10 mouse cellular contexts compared by ENCODE assay signal in genomic region chr6:87281771-87282170, GRCm38 (mm10). TPM values are rescaled to one million over a fixed set of nuclear protein-coding genes. Genes with fewer than 3 reads are reported as not detected.
DNase-seq lines count a peak whose midpoint lies in the region; ATAC-seq and TF ChIP-seq lines count a peak whose summit lies in the region.
"Had no signal": no experiment of that assay in that cellular context is flagged by ENCODE, and none has a peak within 500 bp of the region (broad histone marks: within the 10 kb centered on the region; RNA-seq: fewer than 3 reads in every experiment).

No protein-coding gene starts in this region.

- peak; percentile 61 for TF ChIP-seq CTCF in intestine, postnatal 0 days (IDR thresholded peaks at IDR 0.05; ENCODE audit: low read depth)
- no peak for TF ChIP-seq CTCF in embryonic fibroblast, embryonic 13.5 days (IDR thresholded peaks at IDR 0.05; ENCODE audit: borderline replicate concordance, insufficient read depth, low read length)

- no peaks in the 10 kb centered on the region for H3K27me3 ChIP-seq in intestine, postnatal 0 days (replicated peaks; ENCODE audit: control insufficient read depth, insufficient read depth, low read length)
- H3K27me3 ChIP-seq in intestine, embryonic 15.5 days (replicated peaks), result no peaks in the 10 kb centered on the region
- no peaks in the 10 kb centered on the region for H3K27me3 ChIP-seq in lung, embryonic 16.5 days (ENCODE audit: control insufficient read depth, insufficient read depth, low read depth, low read length)

- no peaks in the 10 kb centered on the region; the same call in 1 of the 2 replicates for H3K36me3 ChIP-seq in intestine, postnatal 0 days (ENCODE audit: control insufficient read depth, insufficient read depth)
- H3K36me3 ChIP-seq in intestine, embryonic 15.5 days, result no peaks in the 10 kb centered on the region
- peaks cover under 1% of the 10 kb centered on the region; the same call in 1 of the 2 replicates for H3K36me3 ChIP-seq in lung, embryonic 16.5 days (ENCODE audit: control insufficient read depth, insufficient read depth, low read length)

- H3K9ac ChIP-seq in intestine, postnatal 0 days (ENCODE audit: low read depth, low read length), result no peak overlapping the region
- H3K9ac ChIP-seq in intestine, embryonic 15.5 days, result no peak overlapping the region
- no peak overlapping the region for H3K9ac ChIP-seq in lung, embryonic 16.5 days (ENCODE audit: low read length)

- peak; percentile 5 for DNase-seq in CD4-positive, CD25-positive, alpha-beta regulatory T cell, adult 2 months (ENCODE audit: low read depth, low spot score)
- no peak for DNase-seq in lung, postnatal 25 days (ENCODE audit: low spot score)

- no peak for TF ChIP-seq POLR2A in embryonic fibroblast, embryonic 13.5 days (IDR thresholded peaks at IDR 0.05; ENCODE audit: low read depth, low read length)

- no peaks in the 10 kb centered on the region for H3K9me3 ChIP-seq in intestine, postnatal 0 days (ENCODE audit: control insufficient read depth)
- H3K9me3 ChIP-seq in intestine, embryonic 15.5 days, result no peaks in the 10 kb centered on the region
- H3K9me3 ChIP-seq in lung, embryonic 16.5 days (ENCODE audit: control insufficient read depth, low read length), result no peaks in the 10 kb centered on the region

- no peak for ATAC-seq in CD4-positive, CD25-positive, alpha-beta regulatory T cell, adult 4 months
- ATAC-seq in intestine, postnatal 0 days, result no peak
- no peak for ATAC-seq in intestine, embryonic 15.5 days
- ATAC-seq in lung, embryonic 16.5 days (ENCODE audit: low read depth), result no peak
- no peak for ATAC-seq in activated CD4-positive, CD25-positive, alpha-beta regulatory T cell, adult 4 months

- no peak overlapping the region for H3K4me2 ChIP-seq in intestine, postnatal 0 days (replicated peaks; ENCODE audit: low read depth)
- H3K4me2 ChIP-seq in intestine, embryonic 15.5 days (replicated peaks), result no peak overlapping the region
- no peak overlapping the region for H3K4me2 ChIP-seq in lung, embryonic 16.5 days (ENCODE audit: low read depth, low read length)

- WGBS in intestine, postnatal 0 days, result 90% methylated on average over 4 of the region's 4 CpGs
- WGBS in intestine, embryonic 15.5 days, result 93% methylated on average over 4 of the region's 4 CpGs
- 63% methylated on average over 4 of the region's 4 CpGs for WGBS in lung, embryonic 16.5 days

- no peak overlapping the region for H3K4me3 ChIP-seq in intestine, postnatal 0 days (ENCODE audit: low read depth, low read length)
- no peak overlapping the region for H3K4me3 ChIP-seq in intestine, embryonic 15.5 days (replicated peaks)
- H3K4me3 ChIP-seq in lung, embryonic 16.5 days (ENCODE audit: low read length), result no peak overlapping the region
- H3K4me3 ChIP-seq in embryonic fibroblast, embryonic 13.5 days (ENCODE audit: insufficient read depth, low read length), result no peak overlapping the region
- H3K4me3 ChIP-seq: erythroblast, embryonic 14.5 days had no signal

- 0 out of 2 replicates have a peak, but pooled peaks cover under 1% of the 10 kb centered on the region for H3K4me1 ChIP-seq in intestine, postnatal 0 days (replicated peaks; ENCODE audit: control insufficient read depth, insufficient read depth, low read length)
- H3K4me1 ChIP-seq in intestine, embryonic 15.5 days (replicated peaks), result peaks cover 29% of the 10 kb centered on the region
- H3K4me1 ChIP-seq in lung, embryonic 16.5 days (replicated peaks; ENCODE audit: control insufficient read depth, insufficient read depth, low read length), result peaks cover 50% of the 10 kb centered on the region
- H3K4me1 ChIP-seq in embryonic fibroblast, embryonic 13.5 days (ENCODE audit: control insufficient read depth, insufficient read depth, low read length), result peaks cover 32% of the 10 kb centered on the region

- no peak overlapping the region for H3K27ac ChIP-seq in intestine, postnatal 0 days (ENCODE audit: low read depth, low read length)
- H3K27ac ChIP-seq in intestine, embryonic 15.5 days, result no peak overlapping the region
- peak overlapping the region; percentile 85 for H3K27ac ChIP-seq in lung, embryonic 16.5 days (ENCODE audit: low read length)
- peak overlapping the region; percentile 24 for H3K27ac ChIP-seq in embryonic fibroblast, embryonic 13.5 days (ENCODE audit: insufficient read depth, low read length)
- H3K27ac ChIP-seq: macrophage had no signal

RNA-seq across cellular contexts. Expression of gene Antxr1, which starts 53.9 kb away (rescaled TPM):
- not detected for polyA plus RNA-seq in CD4-positive, CD25-positive, alpha-beta regulatory T cell, adult 4 months (2017; shearing (Covaris generic))
- polyA plus RNA-seq in intestine, postnatal 0 days (2015; fragmentation: Nextera tagmentation; extraction: Ambion mirVana), result 4.9 TPM in 2 replicates
- polyA plus RNA-seq in intestine, embryonic 15.5 days (2015; fragmentation: Nextera tagmentation; extraction: Ambion mirVana), result 5.9 and 6.5 TPM in 2 replicates
- 11.4 and 13.0 TPM in 2 replicates for polyA plus RNA-seq in lung, embryonic 16.5 days (2015; fragmentation: Nextera tagmentation; extraction: Ambion mirVana)
- 172 and 200 TPM in 2 replicates for polyA plus RNA-seq in embryonic fibroblast, embryonic 13.5 days (2011; ENCODE audit: insufficient read length, low read depth, missing spikeins)
- polyA plus RNA-seq in activated CD4-positive, CD25-positive, alpha-beta regulatory T cell, adult 4 months (2017; shearing (Covaris generic)), result under 1 TPM in 1 of 2 experiments, not detected in 1; 0.37 TPM
- polyA plus RNA-seq: erythroblast, embryonic 14.5 days had no signal

Comparison
In these comparisons a context has a peak if more than half of its experiments do, and no peak if none do; other contexts are left out.
1. H3K27ac ChIP-seq: peak in lung, embryonic 16.5 days (single experiment) and embryonic fibroblast, embryonic 13.5 days (single experiment); none in intestine, postnatal 0 days (single experiment) and intestine, embryonic 15.5 days (single experiment).
2. RNA of gene Antxr1, which starts 53.9 kb away (polyA plus RNA-seq): 172 to 200 TPM in embryonic fibroblast, embryonic 13.5 days; 11.4 to 13.0 TPM in lung, embryonic 16.5 days, 5.9 to 6.5 TPM in intestine, embryonic 15.5 days, 4.9 TPM in intestine, postnatal 0 days, 0.37 TPM in activated CD4-positive, CD25-positive, alpha-beta regulatory T cell, adult 4 months and not detected in CD4-positive, CD25-positive, alpha-beta regulatory T cell, adult 4 months; every median in the first group is over 10 times any median in the second.